Mouse (Mus musculus): ENCODE data around the gene Ctrc. TPM values are rescaled to one million over a fixed set of nuclear protein-coding genes. Genes with fewer than 3 reads are reported as not detected.

Ctrc gene
- total RNA-seq, 2 experiments from 2014 or later: not detected

DNA sequence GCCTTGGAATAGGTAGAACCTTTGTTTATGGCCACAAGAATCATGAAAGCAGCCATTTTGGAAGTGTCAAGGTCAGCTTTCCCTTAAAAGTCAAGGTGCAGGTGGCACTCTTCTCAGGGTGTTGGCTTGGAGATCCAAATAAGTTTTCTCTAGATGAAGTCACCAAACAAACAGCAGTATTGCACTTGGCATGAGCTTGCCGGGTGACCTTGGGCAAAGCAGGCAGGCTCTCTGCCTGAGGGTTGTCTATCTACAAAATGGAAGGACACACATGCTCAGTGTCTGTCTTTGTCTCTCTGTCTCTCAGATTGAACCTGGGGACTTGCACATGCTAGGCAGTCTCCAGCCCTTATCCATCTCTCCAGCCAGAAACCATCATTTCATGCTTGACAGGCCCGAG, 18.8 kb downstream of the Ctrc start:
- ATAC-seq (replicated peaks; ENCODE audit: low FRiP score, poor library complexity, severe bottlenecking): no peak

DNA sequence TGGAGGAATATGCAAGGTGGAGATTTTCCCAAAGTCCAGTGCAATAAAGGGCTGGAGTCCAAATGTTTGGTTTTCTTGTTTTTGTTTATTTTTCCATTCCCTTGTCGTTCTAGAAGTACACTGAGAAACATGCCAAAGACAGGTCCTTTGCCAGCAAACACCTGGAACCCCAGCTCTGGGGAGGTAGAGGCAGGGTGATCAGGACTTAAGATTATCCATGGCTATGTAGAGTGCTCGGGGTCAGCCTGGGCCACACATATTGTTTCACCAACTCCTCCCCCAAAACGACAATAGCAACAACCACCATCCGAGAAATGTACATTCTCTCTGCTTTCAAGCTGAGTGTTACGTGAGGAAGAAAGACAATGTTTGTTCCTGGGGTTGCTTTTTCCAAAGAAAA, 20.1 kb downstream of the Ctrc start, which contains the start of gene Cela2a:
Gene Cela2a, minus strand, starts transcription at position 101 of the 400 bp plus-strand sequence.
- no peak for ATAC-seq (replicated peaks; ENCODE audit: low FRiP score, poor library complexity, severe bottlenecking)

DNA sequence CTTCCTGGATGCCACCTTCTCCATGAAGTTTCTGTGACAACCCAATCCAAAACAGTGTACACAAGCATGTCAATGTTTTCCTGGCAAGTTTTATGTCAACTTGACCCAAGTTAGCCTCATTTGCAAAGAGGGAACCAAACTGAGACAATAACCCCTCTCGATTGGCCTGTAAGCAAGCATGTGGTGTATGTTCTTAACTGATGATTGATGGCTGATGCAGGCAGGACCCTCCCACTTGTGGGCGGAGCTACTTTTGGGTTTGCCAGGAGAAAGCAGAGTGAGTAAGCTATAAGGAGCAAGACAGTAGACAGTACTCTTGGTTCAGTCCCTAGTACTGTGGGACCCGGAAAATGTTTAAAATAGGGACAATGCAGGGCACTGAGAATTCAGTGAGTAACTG, 23.2 kb downstream of the Ctrc start:
- peak; percentile 70 for ATAC-seq (replicated peaks; ENCODE audit: low FRiP score, poor library complexity, severe bottlenecking)

DNA sequence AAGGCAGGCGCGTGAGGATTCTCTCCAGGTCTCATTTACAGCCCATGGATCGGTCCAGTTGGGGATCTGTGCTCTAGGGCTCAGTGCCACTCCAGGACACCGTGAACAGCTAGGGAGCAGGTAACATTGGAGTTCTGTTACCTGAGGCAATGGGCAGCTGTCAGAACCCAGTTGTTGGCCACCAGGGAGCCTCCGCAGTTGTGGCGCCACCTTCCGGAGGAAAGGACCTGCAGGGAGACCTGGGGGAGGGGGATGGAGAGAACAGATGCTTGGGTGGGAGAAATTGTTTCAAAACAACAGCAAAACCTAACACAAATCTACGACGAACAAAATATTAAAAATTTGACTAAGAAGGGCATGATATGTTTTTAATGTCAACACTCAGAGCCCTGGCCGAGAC, 24.1 kb downstream of the Ctrc start:
- ATAC-seq (replicated peaks; ENCODE audit: low FRiP score, poor library complexity, severe bottlenecking): no peak

DNA sequence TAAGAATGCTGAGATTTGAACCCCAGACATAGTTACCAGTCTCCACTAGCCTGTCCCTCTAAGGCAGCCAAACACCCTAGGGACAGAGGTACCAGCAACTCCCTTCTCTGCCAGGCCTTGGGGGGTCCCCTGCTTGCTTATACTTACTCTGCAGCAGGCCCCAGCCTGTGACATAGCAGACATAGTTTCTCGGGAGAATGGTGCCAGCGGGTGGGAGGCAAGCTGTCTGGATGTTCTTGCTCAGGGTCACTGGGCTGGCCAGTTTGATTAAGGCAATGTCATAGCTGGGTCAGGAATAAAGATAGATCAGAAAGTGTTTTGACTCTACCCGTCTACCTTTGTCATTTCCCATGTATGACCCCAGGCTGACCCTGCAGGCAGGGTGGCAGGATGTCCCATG, 25.0 kb downstream of the Ctrc start:
- no peak for ATAC-seq (replicated peaks; ENCODE audit: low FRiP score, poor library complexity, severe bottlenecking)

DNA sequence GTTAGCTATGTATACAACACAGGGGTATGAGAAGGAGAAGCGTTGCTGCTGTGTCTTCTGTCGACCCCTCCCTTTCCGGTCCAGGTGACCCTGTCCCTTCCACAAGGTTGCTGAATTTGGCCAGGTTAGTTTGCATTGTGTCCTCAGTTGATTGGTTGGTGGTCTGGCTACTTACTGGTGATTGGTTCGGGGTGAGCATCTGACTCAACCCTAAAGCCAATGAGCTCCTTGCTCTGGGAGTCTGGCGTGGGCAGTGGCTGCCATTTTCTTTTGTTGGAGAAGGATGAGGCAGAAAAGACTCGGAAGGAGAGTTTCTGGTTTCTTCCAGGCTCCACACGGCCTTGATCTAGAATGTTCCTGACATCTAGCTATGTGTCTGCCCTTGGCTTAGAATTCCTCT, 26.8 kb downstream of the Ctrc start:
- no peak for ATAC-seq (replicated peaks; ENCODE audit: low FRiP score, poor library complexity, severe bottlenecking)

DNA sequence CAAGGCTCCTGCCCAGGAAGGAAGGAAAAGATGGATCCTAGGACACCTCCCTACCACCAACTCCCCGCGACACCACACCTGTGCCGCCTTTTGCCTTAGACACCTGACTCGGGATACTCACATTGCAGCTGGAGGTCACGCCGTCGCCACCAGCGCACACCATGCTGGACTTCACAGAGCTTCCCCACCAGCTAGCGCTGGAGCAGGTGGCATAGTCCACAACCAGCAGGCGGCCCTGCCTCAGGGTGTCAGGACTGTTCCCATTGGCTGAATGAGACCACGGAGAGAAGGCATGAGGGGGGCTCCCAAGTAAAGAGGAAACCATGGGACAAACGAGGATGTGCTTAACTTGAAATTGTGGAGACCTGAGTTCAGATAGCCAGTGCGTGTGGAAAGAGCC, 27.3 kb downstream of the Ctrc start:
- ATAC-seq (replicated peaks; ENCODE audit: low FRiP score, poor library complexity, severe bottlenecking): no peak

DNA sequence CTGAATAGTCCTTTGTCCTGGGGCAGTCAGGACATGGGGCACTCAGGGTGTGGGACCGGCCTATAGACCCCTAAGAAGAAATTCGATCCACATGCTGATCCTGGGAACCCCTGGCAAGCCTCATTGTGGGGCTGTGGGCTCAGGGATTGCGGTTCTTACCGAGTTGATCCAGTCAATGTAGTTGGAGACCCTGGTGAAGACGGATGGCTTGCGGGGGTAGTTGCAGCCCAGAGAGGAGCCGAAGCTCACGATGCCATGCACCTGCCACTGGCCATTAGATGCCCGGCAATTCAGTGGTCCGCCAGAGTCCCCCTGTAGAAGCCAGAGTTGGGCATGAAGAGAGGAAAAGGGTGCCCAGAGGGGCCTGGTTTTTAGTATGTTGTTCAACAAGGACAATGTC, 28.5 kb downstream of the Ctrc start:
- ATAC-seq (replicated peaks; ENCODE audit: low FRiP score, poor library complexity, severe bottlenecking): no peak

DNA sequence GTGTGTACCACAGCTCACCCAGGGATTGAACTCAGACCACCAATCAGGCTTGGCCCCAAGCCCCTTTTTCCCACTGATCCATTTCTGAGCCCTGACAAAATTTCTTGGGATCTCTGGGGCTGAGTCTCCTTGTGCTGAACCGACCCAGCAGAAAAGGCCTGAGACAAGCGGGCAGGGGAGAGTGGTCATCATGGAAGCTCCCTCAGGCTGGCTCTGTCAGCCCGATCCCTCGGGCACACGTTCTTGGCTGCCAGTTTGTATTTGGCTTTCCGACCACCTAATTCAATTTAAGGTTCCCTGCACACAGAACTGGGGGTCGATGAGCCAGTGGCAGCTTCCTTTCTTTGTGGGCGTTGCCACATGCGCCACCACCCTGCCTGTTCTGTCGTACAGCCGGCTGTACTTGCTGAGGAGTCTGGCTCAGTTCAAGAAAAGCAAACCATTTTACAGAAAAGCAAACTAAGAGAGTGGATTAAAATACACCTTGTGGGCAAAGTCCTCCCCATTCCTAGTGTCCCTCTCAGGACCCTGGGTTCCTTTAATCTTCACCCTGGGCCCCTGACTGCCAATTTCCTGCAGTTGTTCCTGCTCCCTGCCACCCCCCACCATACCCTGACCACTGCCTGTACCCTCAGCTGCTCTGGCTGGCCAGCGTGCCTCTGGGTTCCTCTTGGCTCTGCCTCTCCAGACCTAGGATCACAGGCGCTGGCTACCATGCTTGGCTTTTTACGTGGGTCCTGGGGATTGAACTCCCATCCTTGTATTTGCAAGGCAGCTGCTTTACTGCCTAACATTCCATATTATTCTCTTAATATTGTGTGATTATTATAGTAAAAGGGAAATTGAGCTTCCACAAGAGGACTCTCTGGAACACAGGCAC, 29.1 kb downstream of the Ctrc start:
- no peak for ATAC-seq (replicated peaks; ENCODE audit: low FRiP score, poor library complexity, severe bottlenecking)

DNA sequence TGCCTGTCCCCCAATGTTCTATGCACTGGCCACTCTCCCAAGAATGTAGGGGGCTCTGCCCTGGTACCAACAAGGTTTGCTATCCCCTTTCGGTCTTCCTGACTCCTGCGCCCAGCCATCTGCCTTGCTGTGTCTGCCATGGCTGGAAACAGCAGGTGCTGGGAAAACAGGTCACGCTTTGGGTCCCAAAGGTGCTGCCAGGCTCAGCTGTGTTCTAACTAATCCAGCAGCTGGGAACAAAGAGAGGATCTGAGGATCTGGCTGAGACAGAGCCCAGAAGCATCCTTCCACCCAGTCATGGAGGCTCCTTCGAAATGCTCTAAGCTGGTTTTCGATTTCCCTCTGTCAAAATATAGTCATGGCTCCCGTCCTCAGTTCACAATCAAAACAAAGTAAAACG, 29.9 kb downstream of the Ctrc start:
- no peak for ATAC-seq (replicated peaks; ENCODE audit: low FRiP score, poor library complexity, severe bottlenecking)

DNA sequence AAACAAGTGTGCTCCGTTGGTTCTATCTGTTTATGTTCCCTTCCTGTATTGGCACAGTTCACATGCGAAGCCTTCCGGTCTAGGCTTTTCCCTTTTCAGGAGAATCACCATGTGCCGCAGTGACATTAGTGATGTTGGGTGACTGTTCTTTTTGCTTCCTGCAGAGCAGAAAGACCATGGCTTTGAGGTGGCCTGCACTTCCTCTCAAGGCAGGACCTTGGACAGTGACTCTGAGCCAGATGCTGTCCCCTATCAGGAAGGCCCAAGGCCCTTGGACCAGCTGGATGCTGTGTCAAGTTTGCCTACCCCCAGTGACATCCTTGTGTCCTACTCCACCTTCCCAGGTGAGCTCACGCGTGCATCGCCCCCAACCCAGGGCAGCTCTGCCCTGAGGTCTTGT, 34.8 kb downstream of the Ctrc start:
- ATAC-seq (replicated peaks; ENCODE audit: low FRiP score, poor library complexity, severe bottlenecking): no peak

DNA sequence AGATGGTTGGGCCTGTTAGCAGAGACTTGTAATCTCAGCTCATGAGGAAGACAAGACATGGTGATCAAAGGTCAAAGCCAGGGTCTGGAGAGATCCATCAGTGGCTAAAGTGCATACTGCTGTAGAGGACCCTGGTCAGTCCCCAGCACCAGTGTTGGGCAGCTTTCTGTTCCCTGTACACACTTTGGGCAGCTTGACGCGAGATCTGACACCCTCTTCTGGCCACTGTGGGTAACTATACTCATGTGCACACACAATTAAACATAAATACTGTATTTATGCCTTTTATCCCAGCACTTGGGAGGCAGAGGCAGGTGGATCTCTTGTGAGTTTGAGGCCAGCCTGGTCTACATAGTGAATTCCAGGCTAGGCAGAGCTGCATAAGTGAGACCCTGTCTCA, 35.2 kb downstream of the Ctrc start:
- no peak for ATAC-seq (replicated peaks; ENCODE audit: low FRiP score, poor library complexity, severe bottlenecking)

DNA sequence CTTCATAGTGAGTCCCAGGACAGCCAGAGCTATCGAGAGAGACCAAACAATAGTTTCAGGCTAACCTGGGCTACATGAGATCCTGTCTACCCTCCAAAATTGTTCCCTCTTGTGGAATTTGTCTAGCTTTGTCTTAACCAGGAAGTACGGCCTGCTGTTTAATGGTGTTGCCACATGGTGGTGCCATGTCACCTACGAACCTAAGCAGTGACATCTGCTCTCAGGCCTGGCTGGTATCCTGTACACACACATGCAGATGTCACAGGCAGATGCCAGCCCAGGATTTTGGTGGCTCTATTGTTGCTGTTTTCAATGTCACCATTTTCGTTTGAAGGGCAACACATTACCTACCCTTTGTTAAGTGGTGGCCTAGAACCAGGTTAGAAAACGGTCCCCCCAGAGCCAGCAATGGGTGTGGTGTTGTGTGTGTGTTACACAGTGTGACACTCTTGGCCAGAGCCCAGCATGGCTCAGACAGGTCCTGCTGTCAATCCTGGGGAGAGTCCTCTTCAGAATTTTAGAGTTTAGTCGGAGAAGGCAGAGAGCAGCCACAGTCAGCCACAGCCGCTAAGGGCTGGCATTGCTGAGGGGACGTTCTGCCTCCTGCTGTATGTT, 36.2 kb downstream of the Ctrc start:
- peak; percentile 62 for ATAC-seq (replicated peaks; ENCODE audit: low FRiP score, poor library complexity, severe bottlenecking)

DNA sequence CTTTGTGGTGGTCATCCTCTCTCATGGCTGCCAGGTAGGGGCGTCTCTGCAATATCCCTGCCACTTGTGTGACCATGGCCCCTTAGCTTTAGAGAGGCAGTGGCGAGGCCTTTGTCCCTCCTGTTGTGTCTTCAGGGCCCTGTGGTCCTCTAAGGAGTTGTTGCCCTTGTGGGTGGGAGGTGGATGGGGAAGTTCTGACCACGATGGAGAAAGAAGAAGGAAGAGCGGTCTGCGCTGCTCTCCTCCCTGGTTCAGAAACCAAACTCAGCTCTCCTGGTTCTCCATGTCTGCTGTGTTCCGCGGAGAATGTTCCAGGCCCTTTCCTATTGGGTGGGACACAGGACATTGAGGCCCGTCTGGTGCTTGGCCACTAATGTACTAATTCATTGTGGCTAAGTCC, 40.3 kb downstream of the Ctrc start:
- no peak for ATAC-seq (replicated peaks; ENCODE audit: low FRiP score, poor library complexity, severe bottlenecking)

DNA sequence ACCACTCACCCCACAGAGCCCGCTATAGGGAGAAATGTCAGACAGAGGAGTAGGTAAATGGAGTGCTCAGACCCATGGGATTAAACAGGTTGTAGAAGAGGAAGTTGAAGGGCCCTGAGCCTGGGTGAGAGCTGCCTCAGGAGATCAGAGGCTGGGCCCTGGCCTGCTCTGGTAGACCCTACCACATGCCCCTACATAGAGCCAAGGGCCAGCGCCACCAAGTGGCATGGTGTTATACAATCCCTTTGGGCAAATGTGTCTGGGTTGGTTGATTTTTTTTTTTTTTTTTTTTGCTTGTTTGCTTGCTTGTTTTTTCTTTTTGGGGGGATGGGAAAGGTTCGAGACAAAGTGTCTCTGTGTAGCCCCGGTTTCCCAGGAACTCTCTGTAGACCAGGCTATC, 42.1 kb downstream of the Ctrc start:
- no peak for ATAC-seq (replicated peaks; ENCODE audit: low FRiP score, poor library complexity, severe bottlenecking)

DNA sequence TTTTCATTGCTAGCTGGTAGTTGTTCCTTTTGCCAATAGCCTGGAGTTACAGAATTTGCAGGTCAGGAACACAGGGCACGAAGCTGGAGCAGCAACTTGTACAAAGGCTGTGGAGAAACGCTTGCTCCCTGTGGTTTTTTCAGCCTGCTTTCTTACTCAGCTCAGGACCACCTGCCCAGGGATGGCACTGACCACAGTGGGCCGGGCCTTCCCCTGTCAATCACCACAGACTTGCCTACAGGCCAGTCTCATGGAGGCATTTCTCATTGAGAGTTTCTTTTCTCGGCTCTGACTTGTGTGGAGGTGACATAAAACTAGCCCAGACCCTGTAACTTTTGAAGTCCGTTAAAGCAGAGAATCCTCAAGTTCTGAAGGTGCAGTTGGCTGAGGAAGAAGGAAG, 48.6 kb downstream of the Ctrc start:
- no peak for ATAC-seq (replicated peaks; ENCODE audit: low FRiP score, poor library complexity, severe bottlenecking)

DNA sequence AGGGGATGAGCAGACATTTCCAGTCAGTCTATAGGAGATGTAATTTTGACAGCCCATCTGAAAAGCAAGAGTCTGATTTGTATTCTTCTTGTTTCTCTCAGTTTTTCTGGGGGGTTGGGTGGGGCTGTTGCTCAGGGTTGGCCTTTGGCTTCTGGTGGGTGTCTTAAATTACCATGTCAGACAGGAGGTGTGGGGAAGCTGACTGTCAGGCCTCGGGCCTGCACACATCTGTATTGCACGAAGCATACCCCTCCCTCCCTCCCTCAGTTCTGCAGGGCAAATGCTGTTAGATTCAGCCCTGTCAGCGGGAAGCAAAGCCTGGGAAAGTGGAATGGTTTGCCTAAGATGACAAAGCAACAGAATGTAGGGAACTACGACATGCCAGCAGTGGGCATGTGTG, 49.2 kb downstream of the Ctrc start:
- ATAC-seq (replicated peaks; ENCODE audit: low FRiP score, poor library complexity, severe bottlenecking): no peak

DNA sequence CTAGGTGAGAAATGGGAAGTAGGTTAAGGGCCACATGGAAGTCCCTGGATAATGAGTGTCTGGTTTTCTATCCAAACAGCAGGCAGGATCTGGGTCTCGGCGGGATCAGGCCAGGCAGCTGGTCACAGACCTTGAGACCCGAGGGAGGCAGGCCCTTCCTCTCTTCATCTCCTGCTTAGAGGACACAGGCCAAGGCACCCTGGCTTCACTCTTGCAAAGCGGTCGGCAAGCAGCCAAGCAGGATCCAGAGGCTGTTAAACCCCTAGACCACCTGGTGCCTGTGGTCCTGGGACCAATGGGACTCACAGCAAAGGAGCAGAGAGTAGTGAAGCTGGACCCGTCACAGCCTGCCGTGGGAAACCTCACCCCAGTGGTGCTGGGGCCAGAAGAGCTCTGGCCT, 49.8 kb downstream of the Ctrc start:
- no peak for ATAC-seq (replicated peaks; ENCODE audit: low FRiP score, poor library complexity, severe bottlenecking)

DNA sequence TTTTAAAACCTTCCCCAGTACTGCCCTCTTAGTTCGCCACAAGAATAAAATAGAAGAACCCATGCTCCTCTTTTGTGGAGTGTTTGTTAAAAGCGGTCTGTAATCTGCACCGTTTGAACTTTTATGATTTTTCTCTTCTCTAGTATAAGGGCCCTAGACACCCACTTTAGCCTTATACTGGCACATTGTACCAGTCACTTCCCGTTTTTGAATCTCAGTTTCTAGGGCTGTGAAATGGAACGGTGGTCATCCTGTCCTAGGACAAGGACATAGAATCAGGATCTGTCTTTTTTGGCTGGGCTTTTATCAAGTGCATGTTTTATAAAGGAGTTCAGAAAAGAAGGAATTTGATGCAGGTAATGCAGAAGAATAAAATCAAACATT, 52.0 kb downstream of the Ctrc start:
- ATAC-seq (replicated peaks; ENCODE audit: low FRiP score, poor library complexity, severe bottlenecking): no peak

DNA sequence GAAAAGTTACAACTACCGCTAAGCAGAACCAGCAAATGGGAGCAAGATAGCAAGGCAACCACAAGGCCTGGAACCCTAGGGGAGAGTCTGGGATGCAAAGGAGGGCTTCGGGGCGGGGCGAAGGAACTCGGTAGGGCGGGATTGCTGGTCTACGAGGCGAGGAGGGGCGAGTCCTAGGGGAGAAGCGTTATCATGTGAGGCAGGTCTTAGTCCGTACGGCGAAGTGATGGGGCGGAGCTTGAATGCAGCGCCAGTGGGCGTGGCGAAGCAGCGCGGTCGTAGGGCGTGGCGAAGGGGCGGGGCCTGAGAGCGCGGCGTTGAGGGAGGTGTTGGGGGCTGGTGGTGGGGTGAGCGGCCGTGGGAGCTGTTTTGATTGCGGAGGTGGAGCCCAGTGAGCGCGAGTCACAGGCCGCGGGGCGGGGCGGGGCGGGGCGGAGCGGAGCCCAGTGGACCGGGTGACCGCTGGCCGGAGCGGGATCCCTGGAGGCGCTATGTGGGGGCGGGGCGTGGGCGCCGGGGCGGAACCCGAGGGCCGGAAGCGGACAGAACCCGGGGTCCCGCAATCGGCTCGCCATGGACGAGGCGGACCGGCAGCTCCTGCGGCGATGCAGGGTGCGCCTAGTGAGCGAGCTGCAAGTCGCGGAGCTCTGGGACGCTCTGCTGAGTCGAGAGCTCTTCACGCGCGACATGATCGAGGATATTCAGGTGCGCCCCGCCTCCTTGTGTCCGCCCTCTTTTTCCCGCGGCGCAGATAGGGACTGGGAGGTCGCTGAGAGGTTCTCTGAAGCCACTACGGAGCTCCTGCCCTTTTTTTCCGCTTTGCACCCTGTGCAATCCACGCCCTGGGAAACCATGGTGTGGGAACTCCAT, 52.6 kb downstream of the Ctrc start, which contains the start of gene Casp9:
Gene Casp9, plus strand, starts transcription at position 331 of the 870 bp plus-strand sequence.
- ATAC-seq (replicated peaks; ENCODE audit: low FRiP score, poor library complexity, severe bottlenecking): peak; percentile 80
